Mouse (Mus musculus): Measurements from ENCODE around the gene Kin. TPM values are rescaled to one million over a fixed set of nuclear protein-coding genes. Genes with fewer than 3 reads are reported as not detected.

The Kin gene
- 13.5 and 13.8 TPM in 2 replicates for polyA plus RNA-seq (2015; fragmentation: Nextera tagmentation; extraction: Ambion mirVana)

DNA sequence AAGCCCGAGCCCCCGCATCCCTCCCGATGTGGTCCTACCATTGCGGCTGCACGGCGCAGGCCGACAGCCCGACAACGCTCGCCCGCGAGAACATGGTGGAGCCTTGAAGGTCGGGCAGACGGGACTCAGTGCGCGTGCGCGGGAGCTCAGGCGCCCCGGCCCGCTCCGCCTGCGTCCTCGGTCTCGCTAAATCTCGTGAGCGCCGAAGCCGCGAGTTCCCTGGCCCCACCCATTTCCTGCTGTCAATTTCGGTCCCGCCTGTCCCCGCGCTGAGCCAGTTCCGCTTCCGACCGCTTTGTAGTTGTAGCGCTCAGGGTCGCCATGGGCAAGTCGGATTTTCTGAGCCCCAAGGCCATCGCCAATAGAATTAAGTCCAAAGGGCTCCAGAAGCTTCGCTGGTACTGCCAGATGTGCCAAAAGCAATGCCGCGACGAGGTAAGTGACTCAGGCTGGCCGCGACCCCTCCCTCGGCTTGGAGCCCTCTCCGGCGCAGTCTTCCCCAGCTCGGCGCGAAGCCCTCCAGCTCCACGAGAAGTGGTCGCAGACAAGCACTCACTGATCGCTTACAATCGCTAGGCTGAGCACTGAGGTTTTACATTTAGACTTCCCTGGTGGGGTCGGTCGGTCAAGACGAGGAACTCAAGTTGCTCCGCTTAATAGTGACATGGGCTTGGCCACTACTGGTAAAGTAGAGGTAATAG is at the start of gene Kin, which contains the start of gene Atp5c1:
Kin (plus strand) TSS at position 284 of the 701 bp plus-strand sequence.
Atp5c1 (minus strand) TSS at position 201 of the 701 bp plus-strand sequence.
- WGBS (ENCODE audit: insufficient replicate concordance) = under 1% methylated on average over 60 of the region's 61 CpGs

DNA sequence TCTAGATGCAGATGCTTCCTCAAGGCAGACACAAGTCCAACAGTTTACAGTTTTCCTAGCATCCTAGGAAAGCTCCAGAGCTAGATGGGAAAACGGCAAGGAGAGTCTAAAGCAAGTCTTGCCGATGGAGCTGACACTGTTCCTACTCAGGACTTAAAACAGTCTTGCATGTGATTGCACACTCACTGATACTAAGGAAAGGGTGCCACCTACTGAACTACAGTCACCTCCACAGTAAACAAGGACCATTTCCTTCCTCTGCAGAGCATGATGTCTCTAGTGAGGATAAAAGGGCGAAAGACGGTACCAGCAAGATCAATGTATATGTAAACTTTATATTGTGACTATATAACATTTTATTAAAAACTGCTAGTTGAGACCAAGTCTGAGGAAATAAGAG is 46.7 kb upstream of the Kin start:
- H3K4me1 ChIP-seq (ENCODE audit: control insufficient read depth, low read depth, low read length) = peaks cover 6% of the 10 kb centered on the region; the same call in 1 of the 2 replicates
- no peaks in the 10 kb centered on the region for H3K27me3 ChIP-seq (ENCODE audit: control insufficient read depth, insufficient read depth, low read depth, low read length)
- ATAC-seq (ENCODE audit: low read depth) = no peak
- H3K36me3 ChIP-seq (ENCODE audit: control insufficient read depth, insufficient read depth) = no peaks in the 10 kb centered on the region
- no peak overlapping the region for H3K4me3 ChIP-seq (ENCODE audit: low read depth, low read length)
- no peak overlapping the region for H3K4me2 ChIP-seq (ENCODE audit: low read depth, low read length)
- no peaks in the 10 kb centered on the region for H3K9me3 ChIP-seq (replicated peaks; ENCODE audit: control insufficient read depth, low read length)
- WGBS (ENCODE audit: insufficient replicate concordance) = 35% methylated on average over 4 of the region's 4 CpGs
- H3K9ac ChIP-seq (ENCODE audit: low read depth, low read length) = no peak overlapping the region
- H3K27ac ChIP-seq (ENCODE audit: low read length) = no peak overlapping the region

More for the DNA sequence above, at the start of gene Kin, which contains the start of gene Atp5c1:
- Histone ChIP-seq H3K9ac (ENCODE audit: low read depth, low read length) (peak within 1 kb of the TSS; percentile 99), H3K27me3 (ENCODE audit: control insufficient read depth, insufficient read depth, low read depth, low read length) (no peaks in the 10 kb centered on the region), H3K27ac (ENCODE audit: low read length) (peak within 1 kb of the TSS; percentile 88), H3K9me3 (replicated peaks; ENCODE audit: control insufficient read depth, low read length) (no peaks in the 10 kb centered on the region), H3K4me2 (ENCODE audit: low read depth, low read length) (peak within 1 kb of the TSS; percentile 72), H3K4me3 (ENCODE audit: low read depth, low read length) (peak within 1 kb of the TSS; percentile 98), H3K36me3 (ENCODE audit: control insufficient read depth, insufficient read depth) (no peaks in the 10 kb centered on the region), H3K4me1 (ENCODE audit: control insufficient read depth, low read depth, low read length) (peaks cover 27% of the 10 kb centered on the region)
- peak; percentile 93 for ATAC-seq (ENCODE audit: low read depth)

DNA sequence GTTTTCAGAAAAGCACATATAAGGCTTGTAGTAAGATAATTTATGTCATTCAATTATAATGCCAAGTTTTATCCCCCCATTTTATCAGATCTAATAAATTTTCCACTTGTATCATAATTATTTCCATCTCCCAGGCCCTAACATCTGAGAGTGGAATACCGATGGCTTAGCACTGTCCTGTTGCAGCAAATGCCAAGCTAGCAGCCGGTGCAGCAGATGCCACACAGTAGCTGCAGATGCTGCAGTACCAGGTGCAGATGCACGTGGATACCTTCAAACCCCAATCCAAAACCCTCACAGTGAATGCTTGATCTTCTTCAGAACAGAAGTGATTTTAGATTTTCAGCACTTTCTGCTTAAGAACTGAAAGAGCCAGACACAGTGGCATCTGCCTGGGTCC is 45.4 kb upstream of the Kin start:
- no peak for ATAC-seq (ENCODE audit: low read depth)
- H3K9ac ChIP-seq (ENCODE audit: low read depth, low read length) = no peak overlapping the region
- no peaks in the 10 kb centered on the region for H3K27me3 ChIP-seq (ENCODE audit: control insufficient read depth, insufficient read depth, low read depth, low read length)
- no peak overlapping the region for H3K27ac ChIP-seq (ENCODE audit: low read length)
- H3K36me3 ChIP-seq (ENCODE audit: control insufficient read depth, insufficient read depth) = no peaks in the 10 kb centered on the region
- H3K4me2 ChIP-seq (ENCODE audit: low read depth, low read length) = no peak overlapping the region
- peaks cover 6% of the 10 kb centered on the region; the same call in 1 of the 2 replicates for H3K4me1 ChIP-seq (ENCODE audit: control insufficient read depth, low read depth, low read length)
- H3K4me3 ChIP-seq (ENCODE audit: low read depth, low read length) = no peak overlapping the region
- no peaks in the 10 kb centered on the region for H3K9me3 ChIP-seq (replicated peaks; ENCODE audit: control insufficient read depth, low read length)
- 75% methylated on average over 3 of the region's 3 CpGs for WGBS (ENCODE audit: insufficient replicate concordance)

DNA sequence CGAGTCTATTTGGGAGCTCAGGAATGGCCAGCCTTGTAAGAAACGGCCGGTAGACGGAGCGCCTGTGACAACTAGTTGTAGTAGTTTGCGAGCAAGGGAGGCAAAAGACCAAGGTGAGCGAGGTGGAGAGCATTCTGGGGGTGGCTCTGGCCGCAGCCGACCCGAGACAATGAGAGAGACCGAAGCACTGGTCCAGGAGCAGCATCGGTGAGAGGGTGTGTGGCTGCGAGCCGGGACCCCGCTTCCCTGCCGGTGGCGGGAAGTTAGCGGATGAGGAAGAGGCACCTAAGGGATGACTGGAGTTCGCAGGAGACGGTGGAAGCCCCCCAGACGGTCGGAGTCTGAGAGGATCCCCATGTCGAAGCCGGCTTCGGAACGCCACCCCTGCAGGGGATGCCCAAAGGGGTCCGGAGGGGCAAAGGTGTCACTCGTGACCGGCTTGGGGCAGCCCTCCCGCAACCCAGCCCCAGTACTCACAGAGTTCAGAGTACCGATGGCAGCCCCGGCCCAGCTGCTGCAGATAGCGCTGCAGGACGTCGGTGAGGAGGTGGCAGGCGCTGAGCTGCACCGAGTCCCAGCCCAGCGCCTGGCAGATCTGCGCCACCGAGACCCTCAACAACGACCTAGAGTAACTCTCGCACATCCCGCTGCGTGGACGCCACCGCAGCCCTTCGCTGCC is 32.5 kb upstream of the Kin start:
- ATAC-seq (ENCODE audit: low read depth) = peak; percentile 22; the same call in 1 of the 2 replicates
- no peaks in the 10 kb centered on the region for H3K36me3 ChIP-seq (ENCODE audit: control insufficient read depth, insufficient read depth)
- peak overlapping the region; percentile 86 for H3K4me2 ChIP-seq (ENCODE audit: low read depth, low read length)
- under 1% methylated on average over 47 of the region's 47 CpGs for WGBS (ENCODE audit: insufficient replicate concordance)
- H3K4me3 ChIP-seq (ENCODE audit: low read depth, low read length) = peak overlapping the region; percentile 82
- no peaks in the 10 kb centered on the region for H3K27me3 ChIP-seq (ENCODE audit: control insufficient read depth, insufficient read depth, low read depth, low read length)
- H3K9ac ChIP-seq (ENCODE audit: low read depth, low read length) = peak overlapping the region; percentile 80
- 0 out of 2 replicates have a peak overlapping the region, but pooled peaks have one; percentile 12 for H3K27ac ChIP-seq (ENCODE audit: low read length)
- peaks cover 13% of the 10 kb centered on the region for H3K4me1 ChIP-seq (ENCODE audit: control insufficient read depth, low read depth, low read length)
- H3K9me3 ChIP-seq (replicated peaks; ENCODE audit: control insufficient read depth, low read length) = no peaks in the 10 kb centered on the region

DNA sequence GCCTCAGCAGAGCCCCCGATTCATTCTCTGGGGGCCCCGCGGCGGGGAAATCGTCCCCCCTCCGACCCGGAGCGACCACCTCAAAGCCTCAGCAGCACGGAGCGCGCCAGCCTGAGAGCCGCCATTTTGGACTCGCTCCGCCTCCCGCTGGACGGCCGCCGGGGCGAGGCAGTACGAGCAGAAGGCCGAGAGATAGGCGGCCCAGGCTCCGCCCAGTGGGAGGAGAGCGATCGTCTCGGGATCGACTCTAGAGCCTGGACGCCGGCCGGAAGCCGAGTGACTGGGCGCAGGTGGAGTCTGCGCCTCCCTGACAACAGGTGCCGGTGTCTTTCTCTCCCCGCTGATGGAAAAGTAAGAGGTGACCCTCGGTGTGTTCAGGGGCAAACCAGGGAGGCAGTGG is 31.9 kb upstream of the Kin start, which contains the start of gene Taf3:
Taf3 (minus strand) TSS at position 136 of the 400 bp plus-strand sequence.
- peaks cover 13% of the 10 kb centered on the region for H3K4me1 ChIP-seq (ENCODE audit: control insufficient read depth, low read depth, low read length)
- under 1% methylated on average over 36 of the region's 36 CpGs for WGBS (ENCODE audit: insufficient replicate concordance)
- H3K9me3 ChIP-seq (replicated peaks; ENCODE audit: control insufficient read depth, low read length) = no peaks in the 10 kb centered on the region
- peak; percentile 98 for ATAC-seq (ENCODE audit: low read depth)
- H3K4me3 ChIP-seq (ENCODE audit: low read depth, low read length) = peak within 1 kb of the TSS; percentile 82
- H3K9ac ChIP-seq (ENCODE audit: low read depth, low read length) = peak within 1 kb of the TSS; percentile 80
- H3K4me2 ChIP-seq (ENCODE audit: low read depth, low read length) = peak within 1 kb of the TSS; percentile 86
- no peaks in the 10 kb centered on the region for H3K36me3 ChIP-seq (ENCODE audit: control insufficient read depth, insufficient read depth)
- peak within 1 kb of the TSS; percentile 12; the same call in 1 of the 2 replicates for H3K27ac ChIP-seq (ENCODE audit: low read length)
- H3K27me3 ChIP-seq (ENCODE audit: control insufficient read depth, insufficient read depth, low read depth, low read length) = no peaks in the 10 kb centered on the region

DNA sequence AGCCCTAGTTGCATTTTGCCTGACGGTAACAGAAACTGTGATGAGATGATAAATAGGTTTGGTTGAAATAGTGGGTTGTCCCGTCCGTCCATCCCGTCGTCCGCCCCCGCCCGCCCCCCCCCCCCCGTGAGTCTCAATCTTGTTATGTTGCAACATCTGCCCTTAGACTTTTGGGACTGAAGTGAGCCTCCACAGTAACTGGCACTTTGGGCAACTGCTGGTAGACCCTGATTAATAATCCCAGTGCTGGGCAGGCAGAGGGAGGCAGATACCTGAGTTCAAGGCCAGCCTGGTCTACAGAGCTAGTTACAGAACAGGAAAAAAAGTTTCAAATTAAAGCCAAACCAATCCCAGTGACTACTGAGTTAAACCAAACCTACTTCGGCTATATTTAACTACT is 30.9 kb upstream of the Kin start:
- WGBS (ENCODE audit: insufficient replicate concordance) = 8% methylated on average over 10 of the region's 10 CpGs
- no peak overlapping the region; the same call in 1 of the 2 replicates for H3K27ac ChIP-seq (ENCODE audit: low read length)
- no peaks in the 10 kb centered on the region for H3K9me3 ChIP-seq (replicated peaks; ENCODE audit: control insufficient read depth, low read length)
- H3K4me3 ChIP-seq (ENCODE audit: low read depth, low read length) = peak overlapping the region; percentile 82
- peak overlapping the region; percentile 78 for H3K4me2 ChIP-seq (ENCODE audit: low read depth, low read length)
- H3K4me1 ChIP-seq (ENCODE audit: control insufficient read depth, low read depth, low read length) = peaks cover 13% of the 10 kb centered on the region
- H3K36me3 ChIP-seq (ENCODE audit: control insufficient read depth, insufficient read depth) = no peaks in the 10 kb centered on the region
- no peak for ATAC-seq (ENCODE audit: low read depth)
- peak overlapping the region; percentile 53 for H3K9ac ChIP-seq (ENCODE audit: low read depth, low read length)
- no peaks in the 10 kb centered on the region for H3K27me3 ChIP-seq (ENCODE audit: control insufficient read depth, insufficient read depth, low read depth, low read length)

DNA sequence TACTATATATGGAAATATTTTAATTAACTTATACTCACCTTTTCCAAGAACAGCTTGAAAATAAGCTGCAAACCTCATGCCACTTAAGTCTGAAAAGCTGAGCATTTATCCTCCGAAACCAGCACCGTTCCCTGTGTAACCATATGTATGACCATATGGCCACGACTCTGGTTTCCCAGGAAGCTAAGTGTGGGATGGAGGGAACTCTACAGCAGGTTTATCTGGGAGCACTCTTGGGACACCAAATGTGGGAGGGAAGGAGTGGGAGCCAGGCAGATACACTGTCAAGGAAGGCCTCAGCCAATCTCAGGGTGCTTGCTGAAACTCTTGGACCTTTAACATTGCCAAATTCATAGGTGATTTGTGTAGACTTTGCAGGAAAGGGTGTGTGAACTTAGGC is 29.5 kb upstream of the Kin start:
- Histone ChIP-seq H3K36me3 (ENCODE audit: control insufficient read depth, insufficient read depth) (peaks cover 3% of the 10 kb centered on the region), H3K4me2 (ENCODE audit: low read depth, low read length) (no peak overlapping the region), H3K9me3 (replicated peaks; ENCODE audit: control insufficient read depth, low read length) (no peaks in the 10 kb centered on the region), H3K27me3 (ENCODE audit: control insufficient read depth, insufficient read depth, low read depth, low read length) (no peaks in the 10 kb centered on the region), H3K4me1 (ENCODE audit: control insufficient read depth, low read depth, low read length) (peaks cover 13% of the 10 kb centered on the region), H3K27ac (ENCODE audit: low read length) (no peak overlapping the region), H3K9ac (ENCODE audit: low read depth, low read length) (no peak overlapping the region), H3K4me3 (ENCODE audit: low read depth, low read length) (no peak overlapping the region)
- 75% methylated on average over 3 of the region's 3 CpGs for WGBS (ENCODE audit: insufficient replicate concordance)
- no peak for ATAC-seq (ENCODE audit: low read depth)

DNA sequence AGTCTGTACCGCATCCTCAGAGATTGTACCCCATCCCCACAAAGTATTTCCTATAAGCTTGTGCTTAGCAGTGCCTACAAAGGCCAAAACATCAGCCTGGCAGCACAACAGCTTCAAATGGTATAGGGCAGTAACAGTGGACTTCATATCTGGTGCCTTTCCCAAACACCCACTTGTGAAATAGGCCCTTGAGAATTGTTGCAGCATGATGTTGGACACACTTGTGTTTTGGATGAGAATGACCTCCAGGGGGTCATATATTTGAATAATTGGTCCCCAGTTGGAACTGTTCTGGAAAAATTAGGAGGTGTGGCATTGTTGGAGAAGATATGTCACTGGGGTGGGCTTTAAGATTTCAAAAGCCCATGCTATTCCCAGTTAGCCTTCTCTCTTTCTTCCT is 28.4 kb upstream of the Kin start:
- no peak for ATAC-seq (ENCODE audit: low read depth)
- Histone ChIP-seq H3K27me3 (ENCODE audit: control insufficient read depth, insufficient read depth, low read depth, low read length) (no peaks in the 10 kb centered on the region), H3K4me2 (ENCODE audit: low read depth, low read length) (no peak overlapping the region), H3K4me1 (ENCODE audit: control insufficient read depth, low read depth, low read length) (peaks cover 13% of the 10 kb centered on the region), H3K36me3 (ENCODE audit: control insufficient read depth, insufficient read depth) (peaks cover 11% of the 10 kb centered on the region), H3K9ac (ENCODE audit: low read depth, low read length) (no peak overlapping the region), H3K27ac (ENCODE audit: low read length) (no peak overlapping the region), H3K4me3 (ENCODE audit: low read depth, low read length) (no peak overlapping the region), H3K9me3 (replicated peaks; ENCODE audit: control insufficient read depth, low read length) (no peaks in the 10 kb centered on the region)
- WGBS (ENCODE audit: insufficient replicate concordance) = 88% methylated on average over 1 of the region's 1 CpGs

DNA sequence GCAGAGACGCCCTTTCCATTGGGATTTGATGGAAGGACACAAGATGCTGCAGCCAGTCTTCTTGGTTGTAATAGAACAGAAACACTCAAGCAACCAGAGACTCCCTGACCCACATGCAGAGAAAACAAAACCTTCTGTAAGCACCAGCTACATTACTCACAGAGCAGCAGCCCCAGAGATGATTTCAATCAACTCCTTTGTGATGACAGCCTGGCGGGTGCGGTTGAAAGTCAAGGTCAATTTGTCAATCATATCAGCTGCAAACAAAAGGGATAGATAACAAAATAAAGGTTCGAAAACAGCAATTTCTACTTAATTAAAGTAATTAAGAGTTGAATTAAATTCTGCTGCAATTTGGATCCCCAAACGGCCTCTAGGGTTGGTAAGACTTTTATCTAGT is 21.6 kb upstream of the Kin start:
- Histone ChIP-seq H3K36me3 (ENCODE audit: control insufficient read depth, insufficient read depth) (peaks cover 32% of the 10 kb centered on the region), H3K4me3 (ENCODE audit: low read depth, low read length) (no peak overlapping the region), H3K4me1 (ENCODE audit: control insufficient read depth, low read depth, low read length) (no peaks in the 10 kb centered on the region), H3K4me2 (ENCODE audit: low read depth, low read length) (no peak overlapping the region), H3K27me3 (ENCODE audit: control insufficient read depth, insufficient read depth, low read depth, low read length) (no peaks in the 10 kb centered on the region), H3K9ac (ENCODE audit: low read depth, low read length) (no peak overlapping the region), H3K27ac (ENCODE audit: low read length) (no peak overlapping the region), H3K9me3 (replicated peaks; ENCODE audit: control insufficient read depth, low read length) (no peaks in the 10 kb centered on the region)
- no peak for ATAC-seq (ENCODE audit: low read depth)
- 69% methylated on average over 5 of the region's 5 CpGs for WGBS (ENCODE audit: insufficient replicate concordance)
